Mouse (Mus musculus) intestine, embryonic 16.5 days (tissue): ENCODE measurements around the gene Ctnna3. TPM values are rescaled to one million over a fixed set of nuclear protein-coding genes. Genes with fewer than 3 reads are reported as not detected.

Experiments
- ATAC-seq: fragments of 200-750 bp; cut with Nextera tagmentation; 2 replicates; pipeline ENCODE4 v1.8.0; 2017; ENCODE audit warnings: moderate TSS enrichment, moderate library complexity
- H3K27ac ChIP-seq: fragments of 300-500 bp; sonication (generic); 2 replicates; pipeline ENCODE4 v1.5.1; 2014; ENCODE audit warnings: mild to moderate bottlenecking, low read length
- H3K27me3 ChIP-seq: fragments of 300-500 bp; sonication (generic); replicated peaks from 2 replicates; pipeline ENCODE4 v1.6.1; 2014; ENCODE audit warnings: low read length, control low read depth, mixed read lengths; ENCODE audit not compliant: control insufficient read depth, insufficient read depth
- H3K36me3 ChIP-seq: fragments of 300-500 bp; sonication (generic); 2 replicates; pipeline ENCODE4 v1.6.1; 2014; ENCODE audit warnings: low read length, control low read depth; ENCODE audit not compliant: control insufficient read depth, insufficient read depth
- H3K4me1 ChIP-seq: fragments of 300-500 bp; sonication (generic); 2 replicates; pipeline ENCODE4 v1.6.1; 2014; ENCODE audit warnings: low read length, control low read depth, mixed read lengths; ENCODE audit not compliant: control insufficient read depth, insufficient read depth
- H3K4me2 ChIP-seq: fragments of 300-500 bp; sonication (generic); 2 replicates; pipeline ENCODE4 v1.6.1; 2014; ENCODE audit warnings: low read depth, low read length, control low read depth
- H3K4me3 ChIP-seq: fragments of 300-500 bp; sonication (generic); 2 replicates; pipeline ENCODE4 v1.5.1; 2014; ENCODE audit warnings: mild to moderate bottlenecking, low read length
- H3K9ac ChIP-seq: fragments of 300-500 bp; sonication (generic); 2 replicates; pipeline ENCODE4 v1.6.1; 2014; ENCODE audit warnings: low read depth, low read length
- H3K9me3 ChIP-seq: fragments of 300-500 bp; sonication (generic); 2 replicates; pipeline ENCODE4 v1.6.1; 2016; ENCODE audit warnings: low read length, control low read depth; ENCODE audit not compliant: control insufficient read depth
- WGBS: fragments of 180-500 bp; shearing (Covaris S2); extraction: QIAGEN DNeasy Blood & Tissue Kit; methylation state at CpG from one replicate; pipeline ENCODE4 v1.1.7; 2014; 5-methylcytosine and 5-hydroxymethylcytosine counted together
- polyA plus RNA-seq: library from polyadenylated mRNA; unstranded; fragments of >200 nt; fragmentation: Nextera tagmentation; extraction: Ambion mirVana; gene quantifications from 2 replicates; pipeline ENCODE4 v1.2.1, GENCODE M21; 2015

The Ctnna3 gene
- polyA plus RNA-seq, 1 experiment from 2014 or later, result 0.89 TPM

GRCm38 (mm10) chr10:63978535-63978934, 548.6 kb downstream of the Ctnna3 start:
- Histone ChIP-seq H3K4me1 (no peaks in the 10 kb centered on the region; the same call in 1 of the 2 replicates), H3K4me3 (no peak overlapping the region), H3K9me3 (no peaks in the 10 kb centered on the region), H3K4me2 (no peak overlapping the region), H3K9ac (no peak overlapping the region), H3K27ac (no peak overlapping the region), H3K27me3 (no peaks in the 10 kb centered on the region), H3K36me3 (no peaks in the 10 kb centered on the region)
- 29% methylated on average over 3 of the region's 3 CpGs for WGBS
- ATAC-seq, result no peak

GRCm38 (mm10) chr10:63978969-63979368, 549.1 kb downstream of the Ctnna3 start:
- Histone ChIP-seq H3K27me3 (no peaks in the 10 kb centered on the region), H3K4me2 (no peak overlapping the region), H3K4me3 (no peak overlapping the region), H3K27ac (no peak overlapping the region), H3K4me1 (no peaks in the 10 kb centered on the region; the same call in 1 of the 2 replicates), H3K9ac (no peak overlapping the region), H3K36me3 (no peaks in the 10 kb centered on the region), H3K9me3 (no peaks in the 10 kb centered on the region)
- 75% methylated on average over 5 of the region's 5 CpGs for WGBS
- no peak for ATAC-seq

- H3K27me3 ChIP-seq, result no peaks in the 10 kb centered on the region
- H3K4me2 ChIP-seq, result no peak overlapping the region
- no peak for ATAC-seq
- no peak overlapping the region for H3K27ac ChIP-seq
- H3K9ac ChIP-seq, result no peak overlapping the region
- no peak overlapping the region for H3K4me3 ChIP-seq
- no peaks in the 10 kb centered on the region for H3K9me3 ChIP-seq
- H3K4me1 ChIP-seq, result no peaks in the 10 kb centered on the region; the same call in 1 of the 2 replicates
- 56% methylated on average over 2 of the region's 2 CpGs for WGBS
- H3K36me3 ChIP-seq, result no peaks in the 10 kb centered on the region
Measured at GRCm38 (mm10) chr10:63979410-63979809, 549.5 kb downstream of the Ctnna3 start.

GRCm38 (mm10) chr10:63985576-63985975, 555.7 kb downstream of the Ctnna3 start:
- Histone ChIP-seq H3K27me3 (no peaks in the 10 kb centered on the region), H3K4me2 (no peak overlapping the region), H3K4me3 (no peak overlapping the region), H3K9me3 (no peaks in the 10 kb centered on the region), H3K4me1 (no peaks in the 10 kb centered on the region), H3K36me3 (no peaks in the 10 kb centered on the region), H3K9ac (no peak overlapping the region), H3K27ac (no peak overlapping the region)
- no peak for ATAC-seq
- WGBS, result 73% methylated on average over 4 of the region's 4 CpGs

GRCm38 (mm10) chr10:63994251-63994650, 564.4 kb downstream of the Ctnna3 start:
- 80% methylated on average over 5 of the region's 5 CpGs for whole genome bisulfite sequencing
- H3K9ac ChIP-seq, result no peak overlapping the region

GRCm38 (mm10) chr10:64001531-64001930, 571.6 kb downstream of the Ctnna3 start:
- no peak overlapping the region for H3K9ac ChIP-seq
- no peak overlapping the region for H3K4me3 ChIP-seq
- no peaks in the 10 kb centered on the region for H3K27me3 ChIP-seq
- no peaks in the 10 kb centered on the region for H3K9me3 ChIP-seq
- WGBS, result 70% methylated on average over 6 of the region's 6 CpGs
- no peak overlapping the region for H3K27ac ChIP-seq
- H3K4me2 ChIP-seq, result no peak overlapping the region
- no peaks in the 10 kb centered on the region for H3K36me3 ChIP-seq
- ATAC-seq, result no peak
- H3K4me1 ChIP-seq, result no peaks in the 10 kb centered on the region

More at GRCm38 (mm10) chr10:63994251-63994650, 564.4 kb downstream of the Ctnna3 start:
- Histone ChIP-seq H3K27ac (no peak overlapping the region), H3K4me3 (no peak overlapping the region), H3K4me1 (no peaks in the 10 kb centered on the region), H3K27me3 (no peaks in the 10 kb centered on the region), H3K36me3 (no peaks in the 10 kb centered on the region), H3K4me2 (no peak overlapping the region), H3K9me3 (no peaks in the 10 kb centered on the region)
- no peak for ATAC-seq

GRCm38 (mm10) chr10:64001996-64002395, 572.1 kb downstream of the Ctnna3 start:
- Histone ChIP-seq H3K4me1 (no peaks in the 10 kb centered on the region), H3K27ac (no peak overlapping the region), H3K9me3 (no peaks in the 10 kb centered on the region), H3K4me2 (no peak overlapping the region), H3K4me3 (no peak overlapping the region), H3K27me3 (no peaks in the 10 kb centered on the region), H3K9ac (no peak overlapping the region), H3K36me3 (no peaks in the 10 kb centered on the region)
- no peak for ATAC-seq
- 80% methylated on average over 9 of the region's 9 CpGs for WGBS

GRCm38 (mm10) chr10:64020347-64020746, 590.4 kb downstream of the Ctnna3 start:
- no peak overlapping the region for H3K27ac ChIP-seq
- ATAC-seq, result no peak
- no peak overlapping the region for H3K9ac ChIP-seq
- WGBS, result 85% methylated on average over 1 of the region's 1 CpGs
- no peaks in the 10 kb centered on the region for H3K4me1 ChIP-seq
- H3K27me3 ChIP-seq, result no peaks in the 10 kb centered on the region
- no peak overlapping the region for H3K4me3 ChIP-seq
- no peaks in the 10 kb centered on the region for H3K9me3 ChIP-seq
- H3K36me3 ChIP-seq, result no peaks in the 10 kb centered on the region
- no peak overlapping the region for H3K4me2 ChIP-seq

GRCm38 (mm10) chr10:64023340-64023739, 593.4 kb downstream of the Ctnna3 start:
- H3K27ac ChIP-seq, result no peak overlapping the region

GRCm38 (mm10) chr10:64030901-64031300, 601.0 kb downstream of the Ctnna3 start:
- no peaks in the 10 kb centered on the region for H3K4me1 ChIP-seq
- H3K9ac ChIP-seq, result no peak overlapping the region
- ATAC-seq, result no peak
- H3K9me3 ChIP-seq, result no peaks in the 10 kb centered on the region
- H3K27ac ChIP-seq, result no peak overlapping the region
- no peaks in the 10 kb centered on the region for H3K27me3 ChIP-seq
- H3K36me3 ChIP-seq, result no peaks in the 10 kb centered on the region
- H3K4me2 ChIP-seq, result no peak overlapping the region
- H3K4me3 ChIP-seq, result no peak overlapping the region

More at GRCm38 (mm10) chr10:64023340-64023739, 593.4 kb downstream of the Ctnna3 start:
- Histone ChIP-seq H3K27me3 (no peaks in the 10 kb centered on the region), H3K4me3 (no peak overlapping the region), H3K36me3 (no peaks in the 10 kb centered on the region), H3K9ac (no peak overlapping the region), H3K4me1 (no peaks in the 10 kb centered on the region), H3K9me3 (no peaks in the 10 kb centered on the region), H3K4me2 (no peak overlapping the region)
- ATAC-seq, result no peak
- 76% methylated on average over 6 of the region's 6 CpGs for WGBS
